Mouse (Mus musculus) cerebellum, postnatal 36 days (tissue): ENCODE data around the gene Gipc1.

Experiments used
- DNase-seq, 2 experiments: peaks; one replicate each; pipeline ENCODE4 v3.0.0; 2021 to 2022; ENCODE audit warnings: mixed read lengths in 2 of 2

Gipc1 gene

GRCm38 (mm10) chr8:83649699-83650098 is 2.8 kb upstream of the Gipc1 start:
- no peak for DNase-seq

- no peak for DNase-seq
Measured at GRCm38 (mm10) chr8:83652744-83653661, 526 bp downstream of the Gipc1 start.

- no peak for DNase-seq
Measured at GRCm38 (mm10) chr8:83653662-83654017, 1.2 kb downstream of the Gipc1 start.

DNA sequence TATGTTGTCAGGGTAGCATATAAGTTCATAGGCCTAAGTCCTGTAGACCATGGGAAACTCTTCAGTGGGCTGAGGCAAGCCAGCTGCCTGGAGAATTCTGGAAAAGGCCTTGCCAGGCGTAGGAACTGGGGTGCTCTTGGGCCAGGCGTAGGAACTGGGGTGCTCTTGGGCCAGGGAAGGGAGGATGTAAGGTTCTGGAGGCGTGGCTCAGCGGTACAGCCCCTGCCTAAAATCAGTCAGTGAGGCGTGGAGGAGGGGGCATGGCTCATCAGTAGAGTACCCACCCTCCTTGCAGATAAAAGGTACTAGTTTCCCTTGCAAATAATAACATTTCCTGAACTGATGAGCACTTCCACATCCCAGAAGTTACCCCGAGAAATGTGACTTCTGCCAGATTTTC is 2.2 kb downstream of the Gipc1 start:
- no peak for DNase-seq

GRCm38 (mm10) chr8:83656043-83656442 is 3.6 kb downstream of the Gipc1 start:
- DNase-seq: no peak

GRCm38 (mm10) chr8:83656484-83657246 is 4.2 kb downstream of the Gipc1 start:
- no peak for DNase-seq

DNA sequence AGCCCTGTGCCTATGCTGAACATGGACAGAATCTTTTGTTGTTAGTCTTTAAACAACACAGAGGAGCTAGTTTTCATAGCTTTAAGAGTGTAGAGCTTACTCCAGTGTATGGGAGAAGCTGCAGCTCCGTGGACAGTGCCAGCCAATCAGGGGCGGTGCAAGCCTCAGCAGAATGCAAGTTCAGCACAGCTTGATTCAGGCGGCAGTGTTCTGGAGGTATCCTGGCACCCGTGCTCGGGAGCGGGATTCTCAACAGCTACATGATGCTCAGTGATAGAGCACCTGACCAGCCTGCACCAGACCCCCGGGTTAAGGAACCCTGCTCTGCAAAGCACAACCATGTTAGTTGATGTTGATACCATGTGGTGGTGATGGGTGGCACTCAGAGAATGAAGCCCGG is 8.1 kb downstream of the Gipc1 start:
- DNase-seq: no peak

DNA sequence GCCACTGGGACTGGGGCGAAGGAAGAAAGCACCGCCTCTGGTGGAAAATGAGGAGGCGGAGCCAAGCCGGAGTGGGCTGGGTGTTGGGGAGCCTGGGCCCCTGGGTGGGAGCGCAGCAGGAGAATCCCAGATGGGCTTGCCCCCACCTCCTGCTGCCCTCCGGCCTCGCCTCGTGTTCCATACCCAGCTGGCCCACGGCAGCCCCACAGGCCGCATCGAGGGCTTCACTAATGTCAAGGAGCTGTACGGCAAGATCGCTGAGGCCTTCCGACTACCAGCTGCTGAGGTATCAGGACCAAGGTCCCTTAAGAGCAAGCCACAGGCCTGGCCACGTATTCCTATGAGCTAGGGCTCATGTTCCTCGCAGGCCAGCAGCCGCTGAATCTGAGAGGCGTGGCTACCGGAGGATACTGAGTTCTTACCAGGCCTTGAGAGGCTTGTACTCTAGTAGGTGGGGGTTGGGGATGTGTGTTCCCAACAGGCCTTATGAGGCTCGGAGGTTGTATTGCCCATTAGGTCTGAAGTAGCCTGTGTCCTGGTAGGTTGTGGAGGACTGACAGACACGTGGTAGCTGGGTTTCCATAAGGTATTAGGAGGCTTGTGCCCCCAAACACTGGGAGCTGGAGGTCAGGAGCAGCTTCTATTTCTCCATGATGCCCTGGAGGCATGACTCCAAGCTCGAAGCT is 8.7 kb downstream of the Gipc1 start:
- no peak for DNase-seq

GRCm38 (mm10) chr8:83662421-83662826 is 9.9 kb downstream of the Gipc1 start:
- peak; percentile 88 to 91 for DNase-seq

- DNase-seq: no peak
Measured at GRCm38 (mm10) chr8:83664096-83664495, 11.6 kb downstream of the Gipc1 start.

DNA sequence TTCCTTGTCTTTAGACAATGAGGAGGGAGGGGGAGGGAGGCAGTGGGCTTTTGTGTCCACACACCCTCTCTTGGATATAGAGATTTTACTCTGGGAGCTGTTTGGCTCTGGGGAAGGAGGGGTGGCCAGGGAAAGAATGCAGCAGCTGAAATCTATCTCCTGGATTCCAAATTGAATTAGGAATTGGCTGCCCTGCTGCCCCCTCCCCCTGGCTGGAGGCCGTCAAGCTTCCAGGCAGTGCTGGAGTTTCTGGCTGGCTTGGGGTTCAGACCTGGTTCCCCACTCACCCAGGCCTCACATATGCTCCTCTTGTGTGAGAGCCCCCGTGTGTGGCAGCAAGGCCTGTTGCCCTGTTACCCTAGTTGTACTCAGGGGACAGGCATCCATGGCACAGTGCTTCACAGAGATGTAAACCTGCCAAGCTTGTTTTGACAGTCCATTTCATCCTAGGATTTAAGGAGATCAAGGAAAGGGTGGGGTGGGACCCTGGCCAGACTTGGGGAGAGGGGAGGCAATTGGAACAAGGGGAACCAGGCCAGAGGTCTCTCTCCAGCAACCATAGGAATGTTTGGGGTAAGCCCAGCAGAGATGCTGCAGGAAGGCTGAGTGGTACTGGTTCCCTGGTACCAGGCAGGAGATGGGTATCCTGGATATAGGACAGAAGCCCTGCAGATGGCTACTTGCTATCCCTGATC is 12.6 kb downstream of the Gipc1 start:
- no peak for DNase-seq

GRCm38 (mm10) chr8:83665969-83666865 is 13.7 kb downstream of the Gipc1 start, which contains the start of gene Ptger1:
Ptger1 (plus strand) TSS chr8:83666678.
- no peak for DNase-seq

DNA sequence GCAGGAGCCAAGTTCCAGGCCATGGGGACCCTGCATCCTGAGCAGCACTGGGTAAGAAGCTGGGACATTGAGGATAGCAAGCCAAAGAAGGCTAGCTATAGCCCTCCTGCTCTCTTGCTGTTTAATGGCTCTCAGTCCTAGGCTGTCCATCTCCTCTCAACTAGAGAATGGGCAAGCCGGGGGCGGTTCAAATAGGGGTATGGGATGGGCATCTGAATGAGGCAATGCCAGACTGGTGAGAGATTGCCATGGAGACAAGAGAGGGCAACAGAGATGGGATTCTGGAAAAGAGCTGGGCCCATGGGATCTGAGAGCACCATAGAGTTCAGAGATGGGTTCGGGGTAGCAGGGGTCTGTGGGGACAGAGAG is 14.4 kb downstream of the Gipc1 start:
- DNase-seq: no peak

DNA sequence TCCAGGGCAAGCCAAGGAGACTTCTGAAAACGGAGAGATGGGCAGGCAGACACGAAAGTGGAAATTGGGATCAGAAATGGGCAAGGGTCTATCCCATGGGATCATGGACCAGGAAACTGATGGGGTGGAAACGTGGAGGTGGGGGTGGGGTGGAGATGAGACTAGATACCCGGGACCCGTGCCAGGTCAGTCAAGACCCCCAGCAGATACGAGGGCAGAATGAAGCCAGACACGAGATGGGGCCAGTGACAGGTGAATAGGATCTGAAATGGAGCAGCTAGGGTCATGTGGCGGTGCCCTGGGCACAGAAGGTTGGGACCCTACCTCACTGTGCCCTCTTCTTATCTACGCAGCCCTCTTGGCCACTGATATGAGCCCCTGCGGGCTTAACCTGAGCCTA is 15.0 kb downstream of the Gipc1 start:
- no peak for DNase-seq

DNA sequence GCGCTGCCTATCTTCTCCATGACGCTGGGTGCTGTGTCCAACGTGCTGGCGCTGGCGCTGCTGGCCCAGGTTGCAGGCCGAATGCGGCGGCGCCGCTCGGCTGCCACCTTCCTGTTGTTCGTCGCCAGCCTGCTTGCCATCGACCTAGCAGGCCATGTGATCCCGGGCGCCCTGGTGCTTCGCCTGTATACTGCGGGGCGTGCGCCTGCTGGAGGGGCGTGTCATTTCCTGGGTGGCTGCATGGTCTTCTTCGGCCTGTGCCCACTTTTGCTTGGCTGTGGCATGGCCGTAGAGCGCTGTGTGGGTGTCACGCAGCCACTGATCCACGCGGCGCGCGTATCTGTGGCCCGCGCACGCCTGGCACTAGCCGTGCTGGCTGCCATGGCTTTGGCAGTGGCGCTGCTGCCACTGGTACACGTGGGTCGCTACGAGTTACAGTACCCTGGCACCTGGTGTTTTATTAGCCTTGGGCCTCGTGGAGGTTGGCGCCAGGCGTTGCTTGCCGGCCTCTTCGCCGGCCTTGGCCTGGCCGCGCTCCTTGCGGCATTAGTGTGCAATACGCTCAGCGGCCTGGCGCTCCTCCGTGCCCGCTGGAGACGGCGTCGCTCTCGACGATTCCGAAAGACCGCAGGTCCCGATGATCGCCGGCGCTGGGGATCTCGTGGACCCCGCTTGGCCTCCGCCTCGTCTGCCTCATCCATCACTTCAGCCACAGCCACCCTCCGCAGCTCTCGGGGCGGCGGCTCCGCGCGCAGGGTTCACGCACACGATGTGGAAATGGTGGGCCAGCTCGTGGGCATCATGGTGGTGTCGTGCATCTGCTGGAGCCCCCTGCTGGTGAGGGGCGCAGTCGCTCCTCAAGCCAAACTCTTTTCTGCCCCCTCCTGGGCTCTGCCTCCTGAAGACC is 15.8 kb downstream of the Gipc1 start:
- peak; percentile 44 to 47 for DNase-seq

GRCm38 (mm10) chr8:83669013-83669412 is 16.5 kb downstream of the Gipc1 start:
- DNase-seq: no peak

GRCm38 (mm10) chr8:83672936-83673335 is 20.5 kb downstream of the Gipc1 start:
- no peak for DNase-seq

GRCm38 (mm10) chr8:83674497-83674896 is 22.0 kb downstream of the Gipc1 start:
- no peak for DNase-seq

DNA sequence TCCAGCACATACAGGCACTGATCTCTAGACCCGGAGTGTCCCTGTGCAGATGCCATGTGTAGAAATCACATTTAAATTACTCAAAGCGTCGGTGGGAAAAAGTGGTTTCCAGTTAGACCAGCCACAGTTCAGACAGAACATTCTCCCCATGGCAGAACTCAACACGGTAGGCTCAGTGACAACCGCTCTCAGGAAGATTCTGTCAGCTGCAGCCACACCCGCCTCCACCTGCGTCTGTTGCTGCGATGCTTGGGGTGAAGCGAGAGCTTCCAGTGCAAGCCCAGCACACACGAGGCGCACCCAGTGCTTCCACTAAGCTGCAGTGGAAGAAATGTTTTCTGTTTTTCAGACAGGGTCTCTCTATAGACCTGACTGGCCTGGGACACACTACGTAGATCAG is 27.4 kb downstream of the Gipc1 start:
- no peak for DNase-seq

DNA sequence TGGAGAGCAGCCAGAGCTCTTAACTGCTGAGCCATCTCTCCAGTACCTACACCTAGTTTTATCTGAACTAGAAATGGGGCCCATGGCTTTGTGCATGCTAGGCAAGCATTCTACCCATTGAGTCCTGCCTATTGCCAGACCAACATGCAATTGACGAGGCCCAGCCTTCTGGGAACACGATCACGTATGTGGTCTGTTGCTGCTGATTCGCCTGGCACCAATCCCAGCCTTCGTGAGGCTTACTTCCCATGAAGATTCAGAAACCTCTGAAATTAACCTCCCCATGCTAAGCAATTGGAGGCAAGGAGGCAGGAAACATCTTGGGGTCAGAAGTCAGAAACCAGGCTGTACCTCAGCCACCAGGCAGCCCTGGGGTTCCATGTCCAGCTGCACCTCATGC is 28.1 kb downstream of the Gipc1 start:
- DNase-seq: no peak

DNA sequence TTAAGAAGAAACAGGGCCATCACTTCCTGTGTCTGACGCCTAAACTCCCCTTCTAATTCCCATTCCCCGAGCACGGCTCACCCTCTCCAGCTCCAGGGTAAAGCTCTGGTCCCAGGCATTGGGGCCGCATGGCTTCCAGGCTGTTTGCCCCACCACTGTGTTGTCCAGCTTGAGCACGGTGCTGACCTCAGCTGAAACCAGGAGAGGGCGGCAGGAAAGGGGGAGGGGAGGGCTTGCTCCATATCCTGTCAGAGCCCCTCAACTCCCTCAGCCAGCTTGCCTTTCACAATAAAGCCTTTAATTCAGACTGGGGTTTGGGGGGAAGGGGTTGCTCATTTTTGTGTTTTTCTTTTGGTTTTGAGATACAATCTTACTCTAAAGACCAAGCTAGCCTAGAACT is 28.6 kb downstream of the Gipc1 start:
- no peak for DNase-seq
